Mouse (Mus musculus): Measurements from ENCODE around the gene Btnl10.

Gene Btnl10

GRCm38 (mm10) chr11:58917745-58918366 is at the start of gene Btnl10:
Gene Btnl10 (plus strand): TSS chr11:58917908.
- no peak for ATAC-seq (ENCODE audit: low TSS enrichment)

GRCm38 (mm10) chr11:58867954-58868330 is 49.8 kb upstream of the Btnl10 start:
- ATAC-seq (ENCODE audit: low TSS enrichment), result no peak

- no peak for ATAC-seq (ENCODE audit: low TSS enrichment)
Observed at GRCm38 (mm10) chr11:58870961-58871360, 46.7 kb upstream of the Btnl10 start.

- ATAC-seq (ENCODE audit: low TSS enrichment), result no peak
Observed at GRCm38 (mm10) chr11:58883756-58884155, 34.0 kb upstream of the Btnl10 start.

- no peak for ATAC-seq (ENCODE audit: low TSS enrichment)
Observed at GRCm38 (mm10) chr11:58890511-58890910, 27.2 kb upstream of the Btnl10 start.

- ATAC-seq (ENCODE audit: low TSS enrichment), result no peak
Observed at GRCm38 (mm10) chr11:58894456-58894855, 23.3 kb upstream of the Btnl10 start.

- ATAC-seq (ENCODE audit: low TSS enrichment), result no peak
Observed at GRCm38 (mm10) chr11:58897485-58897884, 20.2 kb upstream of the Btnl10 start.

- no peak for ATAC-seq (ENCODE audit: low TSS enrichment)
Observed at GRCm38 (mm10) chr11:58901080-58901479, 16.6 kb upstream of the Btnl10 start.

GRCm38 (mm10) chr11:58903511-58904409 is 13.9 kb upstream of the Btnl10 start, which contains the start of gene Zfp39:
Gene Zfp39 (minus strand): TSS chr11:58904225.
- peak; percentile 99 for ATAC-seq (ENCODE audit: low TSS enrichment)

GRCm38 (mm10) chr11:58904410-58904718 is 13.3 kb upstream of the Btnl10 start:
- ATAC-seq (ENCODE audit: low TSS enrichment), result peak; percentile 12; the same call in 1 of the 2 replicates

GRCm38 (mm10) chr11:58904838-58905237 is 12.9 kb upstream of the Btnl10 start:
- no peak for ATAC-seq (ENCODE audit: low TSS enrichment)

- no peak for ATAC-seq (ENCODE audit: low TSS enrichment)
Observed at GRCm38 (mm10) chr11:58913776-58914175, 3.9 kb upstream of the Btnl10 start.

GRCm38 (mm10) chr11:58914461-58915028 is 3.2 kb upstream of the Btnl10 start:
- ATAC-seq (ENCODE audit: low TSS enrichment), result peak; percentile 57; the same call in 1 of the 2 replicates

- peak; percentile 55 for ATAC-seq (ENCODE audit: low TSS enrichment)
Observed at GRCm38 (mm10) chr11:58916879-58917744, 596 bp upstream of the Btnl10 start.

GRCm38 (mm10) chr11:58918759-58919158 is 1.1 kb downstream of the Btnl10 start:
- ATAC-seq (ENCODE audit: low TSS enrichment), result no peak

- no peak for ATAC-seq (ENCODE audit: low TSS enrichment)
Observed at GRCm38 (mm10) chr11:58922420-58922819, 4.7 kb downstream of the Btnl10 start.

- no peak for ATAC-seq (ENCODE audit: low TSS enrichment)
Observed at GRCm38 (mm10) chr11:58926651-58927050, 8.9 kb downstream of the Btnl10 start.

GRCm38 (mm10) chr11:58927053-58927452 is 9.3 kb downstream of the Btnl10 start:
- ATAC-seq (ENCODE audit: low TSS enrichment), result no peak

- peak; percentile 57 for ATAC-seq (ENCODE audit: low TSS enrichment)
Observed at GRCm38 (mm10) chr11:58927790-58928651, 10.3 kb downstream of the Btnl10 start.

GRCm38 (mm10) chr11:58929055-58929454 is 11.3 kb downstream of the Btnl10 start:
- ATAC-seq (ENCODE audit: low TSS enrichment), result no peak

GRCm38 (mm10) chr11:58929641-58930040 is 11.9 kb downstream of the Btnl10 start:
- ATAC-seq (ENCODE audit: low TSS enrichment), result no peak

Data from frontal cortex, adult (tissue).